Mouse (Mus musculus): ENCODE results near the gene Usp29.

GRCm38 (mm10) chr7:6787000-6787399, 56.6 kb downstream of the Usp29 start:
- TF ChIP-seq GATA1 (IDR thresholded peaks at IDR 0.05; ENCODE audit: low read length) (no peak), TAL1 (IDR thresholded peaks at IDR 0.05; ENCODE audit: low read length) (no peak)

Measured in erythroblast, embryonic 14.5 days (primary cell).